Mouse (Mus musculus) c-Kit-negative CD71-positive TER-119-positive erythroid progenitor cells, embryonic 14.5 days (primary cell): ENCODE results near the gene Sfrp2.

Source experiments
- DNase-seq: peaks from one replicate; pipeline ENCODE4 v3.0.0-alpha.2; 2013; ENCODE audit warnings: low read depth, low spot score

The Sfrp2 gene

DNA sequence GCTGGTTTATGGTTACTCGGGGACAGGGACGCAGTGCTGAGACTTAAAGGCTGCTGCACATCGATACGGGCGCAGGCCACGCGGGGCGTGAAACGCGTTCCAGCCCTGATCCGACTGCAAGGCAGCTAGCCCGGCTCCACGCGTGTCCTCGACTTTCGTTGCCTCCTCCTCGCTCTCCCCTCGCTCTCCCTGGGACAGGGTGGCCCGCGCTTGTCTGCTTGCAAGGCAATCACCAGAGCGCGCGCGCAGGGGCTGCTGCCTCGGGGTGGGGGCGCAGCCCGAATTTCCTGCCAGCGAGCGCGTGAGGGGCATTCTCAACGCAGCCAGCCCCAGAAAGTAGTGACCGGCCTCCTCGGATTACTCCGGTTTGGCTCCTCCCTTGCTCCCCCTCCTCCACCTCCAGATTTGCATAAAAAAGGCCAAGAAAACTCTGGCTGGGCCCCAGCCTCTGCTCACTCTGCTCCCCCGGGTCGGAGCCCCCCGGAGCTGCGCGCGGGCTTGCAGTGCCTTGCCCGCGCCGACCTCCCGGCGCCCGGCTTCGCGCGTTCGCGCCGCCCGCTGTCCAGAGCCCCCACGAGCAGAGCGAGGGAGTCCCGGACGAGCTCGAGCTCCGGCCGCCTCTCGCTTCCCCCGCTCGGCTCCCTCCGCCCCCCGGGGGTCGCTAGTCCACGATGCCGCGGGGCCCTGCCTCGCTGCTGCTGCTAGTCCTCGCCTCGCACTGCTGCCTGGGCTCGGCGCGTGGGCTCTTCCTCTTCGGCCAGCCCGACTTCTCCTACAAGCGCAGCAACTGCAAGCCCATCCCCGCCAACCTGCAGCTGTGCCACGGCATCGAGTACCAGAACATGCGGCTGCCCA, at the start of gene Sfrp2:
Gene Sfrp2, plus strand, starts transcription at position 451 of the 855 bp plus-strand sequence.
- no peak for DNase-seq

DNA sequence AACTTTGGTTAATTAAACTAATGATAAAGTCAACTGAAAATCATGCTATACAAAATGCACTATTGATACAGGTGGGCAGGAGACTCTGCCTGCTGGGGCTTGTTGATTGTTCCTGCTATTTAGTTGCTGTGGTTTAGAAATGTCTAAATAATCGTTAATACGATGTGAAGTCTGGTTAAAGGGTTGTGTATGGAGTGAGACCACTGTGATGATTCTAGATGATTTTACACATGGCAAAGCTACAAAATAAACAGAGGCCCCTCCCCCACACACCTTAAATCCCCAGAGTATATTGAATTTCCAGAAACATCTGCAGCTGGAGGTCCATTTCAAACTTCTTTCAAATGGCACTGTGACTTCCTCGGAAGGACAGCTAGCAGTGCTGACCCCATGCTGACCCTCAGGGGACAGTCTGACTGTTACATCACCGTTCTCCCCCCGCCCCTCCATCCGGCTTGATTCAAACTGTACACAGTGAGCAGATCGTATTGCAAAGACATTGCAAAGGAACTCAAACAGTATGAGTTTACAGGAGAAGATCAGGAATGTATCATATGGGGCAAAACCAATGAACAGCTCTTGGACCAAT, 48.4 kb upstream of the Sfrp2 start:
- DNase-seq = no peak

DNA sequence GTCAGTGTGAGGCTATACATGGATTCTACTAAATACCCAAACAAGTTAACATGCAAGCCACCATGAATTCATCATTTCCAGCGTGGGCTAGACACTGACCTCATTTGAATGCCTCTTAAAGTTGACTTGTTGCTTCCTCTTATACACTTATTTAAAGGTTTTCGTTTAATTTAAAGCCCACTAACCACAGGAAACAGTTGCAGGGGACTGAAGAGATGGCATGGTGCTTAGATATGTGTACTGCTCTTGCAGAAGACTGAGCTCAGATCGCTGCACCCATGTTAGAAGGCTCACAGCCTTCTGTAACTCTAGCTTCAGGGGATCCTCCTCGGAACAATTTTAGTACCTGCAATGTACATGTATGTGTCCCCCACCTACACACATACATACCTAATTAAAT, 47.5 kb upstream of the Sfrp2 start:
- no peak for DNase-seq

DNA sequence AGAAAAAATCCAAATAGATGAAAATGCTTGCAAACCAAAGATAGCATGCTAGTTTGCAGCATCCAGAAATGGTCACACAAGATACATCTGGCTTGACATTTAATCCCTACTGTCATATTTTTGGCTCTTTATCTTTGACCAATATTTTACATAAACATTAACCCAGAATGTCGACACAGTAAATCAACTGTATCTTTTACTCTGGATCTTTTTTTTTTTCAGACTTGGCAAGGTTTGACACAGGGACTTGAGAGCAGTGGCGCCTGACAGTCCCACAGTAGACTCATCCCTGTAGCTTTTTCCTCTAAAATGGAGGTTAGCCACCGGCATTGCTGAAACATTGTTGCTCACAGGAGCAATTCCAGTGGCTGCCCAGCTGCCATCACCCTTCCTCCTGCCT, 37.9 kb upstream of the Sfrp2 start:
- no peak for DNase-seq

DNA sequence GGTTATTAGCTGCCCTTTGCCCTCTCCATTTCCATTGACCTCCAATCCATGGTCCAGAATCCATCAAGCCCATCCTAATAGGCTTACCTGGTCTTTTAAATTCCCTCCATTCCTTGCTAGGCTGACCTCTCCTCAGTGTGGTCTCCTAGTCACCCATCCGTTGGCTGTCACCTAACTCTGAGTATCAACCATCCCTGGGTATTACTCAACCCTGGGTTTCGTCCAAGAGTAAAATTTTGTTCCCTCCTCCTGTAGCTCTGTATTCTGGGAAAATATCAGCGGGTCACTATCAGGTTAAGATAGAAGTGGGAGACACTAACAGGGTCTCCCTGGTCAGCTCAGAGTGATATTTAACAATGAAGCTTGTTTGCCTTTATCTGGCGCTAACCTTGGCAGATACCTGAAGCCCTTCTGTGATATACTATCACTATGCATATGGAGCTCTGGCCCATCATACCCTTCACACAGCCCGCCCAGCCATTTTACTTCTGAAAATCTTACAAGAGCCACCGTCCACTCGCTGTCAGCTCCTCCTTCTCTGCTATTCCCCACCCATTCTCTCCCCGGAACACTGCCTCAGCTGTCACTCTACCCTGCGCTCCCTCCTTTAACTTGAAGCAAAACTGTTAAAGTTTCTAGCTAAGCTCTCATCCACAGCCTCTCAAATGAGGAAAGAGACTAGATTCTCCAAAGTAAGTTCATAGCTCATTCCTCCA, 37.3 kb upstream of the Sfrp2 start:
- no peak for DNase-seq

DNA sequence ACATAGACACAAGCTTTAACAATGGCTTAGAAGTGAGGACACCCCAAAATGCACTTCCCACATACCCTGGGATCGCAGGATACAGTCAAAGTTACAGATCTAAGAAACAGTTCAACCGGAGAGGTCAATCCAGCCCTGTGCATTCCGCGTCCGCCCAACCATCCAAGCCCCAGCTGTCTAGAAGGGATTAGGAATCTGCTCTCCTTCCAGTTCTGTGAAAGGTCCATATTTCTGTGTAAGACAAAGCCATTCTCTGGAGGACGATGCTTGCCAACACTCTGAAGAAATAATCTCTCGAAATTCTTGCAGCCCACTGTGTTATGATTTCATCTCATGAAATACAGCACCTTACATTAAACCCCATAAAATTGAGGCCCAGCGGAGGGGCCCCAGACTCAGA, 32.1 kb upstream of the Sfrp2 start:
- DNase-seq = no peak

DNA sequence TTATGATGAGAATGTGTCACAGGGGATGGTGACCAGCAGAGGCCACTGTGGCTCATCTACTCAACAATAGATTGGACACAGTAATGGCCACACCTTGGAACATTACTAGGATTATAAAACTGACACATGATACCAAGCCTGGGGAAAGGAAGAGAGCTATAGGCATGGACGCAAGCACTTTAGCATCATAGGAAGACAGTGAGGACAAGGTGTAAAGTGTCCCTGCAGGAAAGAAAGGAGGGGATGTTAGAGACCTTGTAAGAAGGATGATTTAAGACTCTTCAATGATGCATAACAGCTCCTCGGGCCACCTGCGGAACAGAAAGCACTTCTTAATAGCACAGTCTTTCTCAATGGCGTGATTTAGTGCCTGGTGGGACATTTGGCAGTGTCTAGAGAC, 29.1 kb upstream of the Sfrp2 start:
- DNase-seq = no peak

DNA sequence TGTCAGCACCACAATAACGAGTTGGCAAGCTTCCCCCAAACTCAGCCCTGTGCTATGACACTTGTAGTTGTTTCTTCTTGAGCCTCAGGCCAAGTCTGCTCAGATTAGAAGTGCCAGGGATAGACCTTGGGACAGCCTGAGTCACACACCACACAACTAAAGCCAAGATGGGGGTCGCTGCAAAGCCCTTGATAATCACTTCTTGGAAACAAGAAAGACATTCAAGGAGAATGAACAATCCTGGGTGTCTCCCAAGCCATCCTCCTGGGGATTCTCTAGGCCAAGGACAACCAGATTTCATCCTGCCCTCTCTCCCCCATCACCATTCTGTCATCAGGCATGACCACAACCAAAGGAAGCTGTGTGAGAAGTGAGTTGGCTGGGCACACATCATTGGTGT, 25.9 kb upstream of the Sfrp2 start:
- no peak for DNase-seq

DNA sequence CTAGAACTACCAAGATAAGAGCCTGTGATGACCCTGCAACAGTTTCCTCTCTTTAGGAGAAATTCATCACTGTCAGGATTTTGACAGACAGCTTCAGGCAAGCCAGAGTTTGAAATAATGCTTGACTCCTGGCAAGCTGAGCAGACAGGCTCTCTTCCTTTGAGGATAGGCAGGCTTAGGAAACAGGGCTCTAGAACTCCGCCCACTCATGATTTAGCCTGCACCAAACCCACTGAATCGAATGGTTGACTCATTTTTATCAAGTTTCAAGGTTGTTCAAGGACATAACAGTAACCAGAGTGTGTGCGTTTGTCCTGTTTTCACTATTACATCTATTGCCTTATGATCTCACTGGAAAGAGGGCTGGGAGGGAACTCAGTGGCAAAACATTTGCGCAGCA, 18.8 kb upstream of the Sfrp2 start:
- DNase-seq = no peak

DNA sequence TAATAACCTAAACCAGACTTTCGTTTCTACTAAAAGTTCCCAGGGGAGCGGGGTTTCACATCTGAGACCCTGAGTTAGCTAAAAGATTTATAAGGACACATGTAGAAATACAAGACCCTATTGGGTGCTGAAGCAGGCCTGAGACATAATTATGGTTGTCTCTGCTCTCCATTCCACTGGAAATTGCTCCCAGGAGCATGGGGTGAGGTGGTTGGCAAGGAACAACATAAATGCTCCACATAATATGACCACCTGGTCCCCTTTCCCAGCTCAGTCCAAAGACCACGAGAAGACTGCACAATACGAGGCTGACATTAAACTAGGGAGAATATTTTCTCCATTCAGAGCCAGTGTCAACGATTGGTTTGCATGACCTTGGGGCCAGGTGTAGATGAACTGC, 18.2 kb upstream of the Sfrp2 start:
- no peak for DNase-seq

DNA sequence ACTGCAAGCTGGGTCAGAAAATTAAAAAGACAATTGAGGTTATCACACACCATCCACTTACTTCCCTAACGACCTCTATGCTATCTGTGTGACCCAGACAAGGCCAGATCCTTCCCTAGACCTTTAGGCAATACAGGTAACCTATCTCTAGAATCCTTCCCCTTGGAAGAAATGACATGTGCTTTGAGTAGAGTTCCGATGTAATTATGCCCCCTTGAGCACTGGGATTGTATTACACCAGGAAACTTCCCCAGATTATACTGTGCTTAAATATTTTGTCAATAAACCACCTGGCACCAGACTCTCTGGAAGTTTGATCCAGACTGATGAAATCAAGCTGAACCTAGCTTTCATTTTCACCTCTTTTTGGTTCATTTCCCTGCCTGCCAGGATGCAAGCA, 14.5 kb upstream of the Sfrp2 start:
- DNase-seq = no peak

DNA sequence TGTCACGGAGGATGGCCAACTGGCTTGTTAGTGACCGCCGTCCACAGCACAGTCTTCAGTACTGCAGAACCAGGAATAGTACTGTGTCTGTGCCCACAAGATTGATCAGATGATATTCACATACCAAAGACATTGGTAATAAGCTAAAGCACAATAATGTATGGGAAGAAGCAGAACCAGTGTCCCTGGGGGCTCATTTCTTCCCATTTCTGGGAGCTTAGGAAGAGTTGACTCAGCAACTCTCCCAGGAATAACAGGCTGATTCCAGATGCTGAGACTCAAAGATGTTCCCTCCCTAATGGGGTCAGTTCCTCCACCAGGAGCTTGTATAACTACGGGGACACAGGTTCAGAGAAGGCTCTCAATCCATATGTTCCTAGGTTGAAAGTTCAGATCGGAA, 13.9 kb upstream of the Sfrp2 start:
- DNase-seq = no peak

DNA sequence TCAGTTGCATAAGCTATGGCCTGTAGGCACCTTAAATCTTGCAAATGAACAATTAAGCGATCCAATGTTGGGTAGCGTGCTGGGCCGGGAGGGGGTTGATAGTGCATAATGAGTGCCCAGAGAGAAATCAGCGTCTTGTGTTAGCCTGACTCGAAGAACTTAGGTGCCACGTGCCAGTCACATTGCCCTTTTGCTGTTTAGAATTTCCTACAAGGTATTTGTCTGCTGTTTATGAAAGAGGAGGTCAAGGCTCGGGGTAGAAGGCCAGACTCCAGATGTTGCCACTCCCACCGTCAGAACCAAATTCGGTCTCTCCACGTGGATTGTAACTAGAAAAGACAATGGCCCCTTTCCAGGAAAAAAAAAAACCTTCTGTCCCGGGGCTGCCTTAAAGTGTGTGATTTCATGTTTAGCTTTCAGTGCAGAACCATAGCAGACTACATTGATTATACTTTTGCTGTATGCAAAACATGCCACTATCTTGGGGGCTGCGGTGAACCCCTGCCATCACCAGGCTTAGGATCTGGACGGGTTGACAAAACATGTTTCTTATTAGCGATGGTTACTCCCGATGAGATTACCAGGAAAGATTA, 11.0 kb upstream of the Sfrp2 start:
- no peak for DNase-seq

DNA sequence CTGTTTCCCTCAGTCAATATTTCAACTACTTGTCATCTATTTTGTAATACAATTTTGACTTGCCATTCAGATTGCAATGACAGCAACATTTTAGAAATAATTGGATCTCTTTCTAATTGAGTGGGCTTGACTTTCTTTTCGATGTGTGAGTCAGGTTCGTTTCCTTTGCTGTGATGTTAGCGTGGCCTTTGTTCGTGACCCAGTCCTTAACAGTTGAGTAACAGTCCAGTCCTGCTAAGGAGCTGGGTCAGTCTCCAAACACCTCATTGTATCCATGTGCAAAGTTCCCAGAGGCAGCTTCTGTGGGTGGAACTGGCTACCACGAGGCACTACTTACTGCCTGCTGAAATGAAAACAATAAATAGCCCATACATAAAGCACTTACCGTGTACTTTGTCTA, 10.5 kb upstream of the Sfrp2 start:
- DNase-seq = no peak

DNA sequence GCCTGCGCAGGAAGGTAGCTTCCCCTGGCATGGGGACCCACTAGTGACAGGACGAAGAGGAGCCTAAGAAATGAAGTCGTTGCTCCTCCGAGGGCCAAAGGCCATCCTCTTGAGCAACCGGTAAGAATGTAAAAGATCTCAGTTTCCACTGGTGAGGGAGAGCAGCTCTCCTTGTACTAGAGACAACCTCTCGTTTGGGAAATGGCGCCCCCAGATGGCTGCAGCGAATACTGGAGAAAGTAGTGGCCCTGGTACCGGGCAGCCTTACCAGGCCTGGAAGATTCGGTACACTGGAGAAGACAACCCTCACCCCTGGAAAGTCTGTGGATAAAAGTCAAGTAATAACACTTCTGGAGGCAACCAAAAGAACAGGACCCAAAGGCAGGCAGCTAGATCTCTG, 3.8 kb upstream of the Sfrp2 start:
- DNase-seq = no peak

DNA sequence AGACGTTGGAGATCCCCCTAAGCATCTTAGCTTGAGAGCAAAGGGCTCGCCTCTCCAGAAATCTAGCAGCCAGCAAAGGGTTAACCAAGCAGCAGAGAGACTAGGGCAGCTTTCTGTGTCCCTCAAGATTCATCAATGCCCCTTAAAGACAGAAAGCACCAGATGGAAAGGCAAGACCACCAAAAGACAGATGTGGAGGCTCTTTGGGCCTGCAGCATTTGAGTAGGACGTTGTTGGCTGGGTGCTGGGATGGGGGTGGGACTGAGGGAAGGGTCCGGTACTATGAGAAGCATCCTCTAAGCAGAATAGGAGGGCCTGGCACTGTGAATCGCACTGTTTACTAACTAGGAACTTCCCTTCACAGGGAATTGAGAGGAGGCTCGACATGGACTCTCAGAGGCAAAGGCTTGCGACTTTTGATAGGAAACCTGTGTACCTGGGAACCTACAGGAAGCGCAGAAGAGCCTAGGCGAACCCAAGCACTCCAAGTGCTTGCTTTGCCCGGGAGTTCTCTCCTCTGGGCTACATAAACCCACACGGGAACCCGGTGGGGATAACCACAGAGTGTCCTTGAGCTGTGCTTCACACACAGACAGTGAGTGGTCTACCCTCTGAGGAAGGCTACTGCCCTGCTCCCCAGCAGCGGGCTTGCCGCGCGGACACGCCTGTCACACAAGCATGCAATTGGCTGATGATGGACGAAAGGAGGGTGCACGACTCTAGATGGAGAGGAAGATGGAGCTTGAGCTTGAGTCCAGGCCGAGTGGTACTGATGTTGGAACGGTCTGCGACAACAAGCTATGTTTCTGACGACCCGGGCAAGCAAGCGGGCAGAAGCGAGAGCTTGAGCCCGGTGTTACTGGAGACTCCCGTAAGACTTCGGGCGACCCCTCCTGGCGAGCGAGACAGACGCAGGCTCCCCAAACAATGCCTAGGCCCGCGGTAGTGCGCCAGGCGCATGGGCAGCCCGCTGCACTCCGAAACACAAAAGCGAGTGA, 2.3 kb upstream of the Sfrp2 start:
- no peak for DNase-seq

DNA sequence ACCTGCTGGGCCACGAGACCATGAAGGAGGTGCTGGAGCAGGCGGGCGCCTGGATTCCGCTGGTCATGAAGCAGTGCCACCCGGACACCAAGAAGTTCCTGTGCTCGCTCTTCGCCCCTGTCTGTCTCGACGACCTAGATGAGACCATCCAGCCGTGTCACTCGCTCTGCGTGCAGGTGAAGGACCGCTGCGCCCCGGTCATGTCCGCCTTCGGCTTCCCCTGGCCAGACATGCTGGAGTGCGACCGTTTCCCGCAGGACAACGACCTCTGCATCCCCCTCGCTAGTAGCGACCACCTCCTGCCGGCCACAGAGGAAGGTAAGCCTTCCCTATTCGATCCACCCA, 577 bp downstream of the Sfrp2 start:
- DNase-seq = no peak

DNA sequence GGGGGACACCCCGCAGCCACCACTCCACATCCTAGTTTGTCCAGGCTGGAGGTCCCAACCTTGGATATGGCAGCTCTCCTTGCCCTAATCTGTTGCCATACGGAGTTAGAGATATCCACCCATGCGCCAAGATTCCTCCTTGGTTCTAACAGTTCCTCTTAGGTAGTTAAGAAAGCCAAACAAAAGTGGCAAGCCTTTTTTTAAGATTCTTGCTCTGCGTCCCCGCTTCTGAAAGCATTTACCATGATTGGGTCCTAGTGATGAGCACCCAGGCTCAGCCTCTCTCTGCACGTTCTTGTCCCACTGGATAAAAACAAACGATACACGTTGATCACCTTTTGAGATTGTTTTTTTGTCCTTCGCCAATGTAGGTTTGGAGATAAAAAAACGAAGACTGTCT, 1.0 kb downstream of the Sfrp2 start:
- no peak for DNase-seq

DNA sequence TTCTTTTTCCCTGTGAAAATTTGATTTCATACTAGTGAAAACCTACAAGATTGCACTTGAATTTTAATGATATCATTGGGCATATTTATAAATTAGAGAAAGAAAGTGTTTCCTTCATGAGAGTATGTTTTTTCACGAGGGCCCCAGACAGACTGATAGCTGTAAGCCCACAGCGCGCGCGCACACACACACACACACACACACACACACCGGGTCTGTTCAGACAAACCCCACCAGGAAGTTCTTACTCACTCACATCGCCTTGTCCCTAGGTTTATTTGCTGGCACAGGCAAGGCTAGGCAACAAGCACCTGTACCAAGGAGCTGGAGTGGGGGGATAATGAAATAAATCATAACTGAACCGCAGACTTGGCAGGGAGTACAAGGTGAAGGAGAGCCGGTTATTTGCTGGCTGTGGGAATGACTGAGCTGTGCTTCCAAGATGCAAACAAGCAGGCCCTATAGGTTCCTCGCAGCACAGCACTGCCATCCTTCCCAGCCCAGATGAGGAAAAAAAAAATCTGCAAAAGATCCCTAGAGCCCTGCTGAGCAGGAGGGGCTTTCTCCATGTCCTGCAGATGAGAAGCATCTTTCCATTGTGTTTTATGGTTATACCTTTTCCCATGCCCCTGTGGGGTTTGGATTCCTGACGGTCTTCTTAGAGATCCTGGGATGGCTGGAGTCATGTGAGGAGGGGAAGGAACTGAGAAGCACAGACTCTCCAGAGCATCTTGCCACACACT, 2.3 kb downstream of the Sfrp2 start:
- no peak for DNase-seq

DNA sequence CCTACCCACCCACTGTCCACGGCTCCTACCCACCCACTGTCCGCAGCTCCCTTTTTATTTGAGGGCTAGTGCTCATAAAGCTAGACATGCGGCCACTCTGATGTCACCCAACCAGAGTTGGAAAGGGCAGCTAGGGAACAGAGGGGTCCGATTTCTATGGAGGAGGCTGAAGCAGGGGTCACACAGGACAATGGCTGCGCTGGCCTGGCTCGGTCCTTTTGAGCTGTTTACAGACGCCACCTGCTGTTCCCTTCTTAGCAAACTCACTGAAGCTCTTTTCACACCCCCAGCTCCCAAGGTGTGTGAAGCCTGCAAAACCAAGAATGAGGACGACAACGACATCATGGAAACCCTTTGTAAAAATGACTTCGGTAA, 2.9 kb downstream of the Sfrp2 start:
- no peak for DNase-seq
